Mouse (Mus musculus): ENCODE measurements around the gene Plin5. TPM values are rescaled to one million over a fixed set of nuclear protein-coding genes. Genes with fewer than 3 reads are reported as not detected.

Gene Plin5
- total and polyA plus RNA-seq, 2 experiments, result 19.2 to 42.7 TPM

- H3K36me3 ChIP-seq (ENCODE audit: control insufficient read depth, insufficient read depth, low read length), result peaks cover 12% of the 10 kb centered on the region; the same call in 1 of the 2 replicates
- H3K79me2 ChIP-seq (ENCODE audit: control insufficient read depth, insufficient read depth, low read length), result no peaks in the 10 kb centered on the region
- no peak overlapping the region for H3K4me3 ChIP-seq (ENCODE audit: insufficient read depth, low read depth, low read length)
- DNase-seq (ENCODE audit: extremely low read depth, low read depth, low spot score), result no peak
- TF ChIP-seq CTCF (IDR thresholded peaks at IDR 0.05; ENCODE audit: low read depth, low read length) (no peak), POLR2A (IDR thresholded peaks at IDR 0.05; ENCODE audit: extremely low read depth, insufficient read depth, low read length) (no peak)
- no peak overlapping the region for H3K27ac ChIP-seq (replicated peaks; ENCODE audit: insufficient read depth, low read depth, low read length)
- no peaks in the 10 kb centered on the region for H3K27me3 ChIP-seq (ENCODE audit: control insufficient read depth, insufficient read depth, low read length)
- WGBS, result 93% methylated on average over 8 of the region's 8 CpGs
- peaks cover 5% of the 10 kb centered on the region for H3K4me1 ChIP-seq (ENCODE audit: control insufficient read depth, insufficient read depth, low read length)
- no peak overlapping the region for H3K9ac ChIP-seq (ENCODE audit: low read depth, low read length)
These were observed 19.2 kb downstream of the Plin5 start for GRCm38 (mm10) chr17:56098180-56098579.

- no peaks in the 10 kb centered on the region for H3K27me3 ChIP-seq (ENCODE audit: control insufficient read depth, insufficient read depth, low read length)
- peaks cover 13% of the 10 kb centered on the region; the same call in 1 of the 2 replicates for H3K36me3 ChIP-seq (ENCODE audit: control insufficient read depth, insufficient read depth, low read length)
- no peak overlapping the region for H3K27ac ChIP-seq (replicated peaks; ENCODE audit: insufficient read depth, low read depth, low read length)
- TF ChIP-seq POLR2A (IDR thresholded peaks at IDR 0.05; ENCODE audit: extremely low read depth, insufficient read depth, low read length) (no peak), CTCF (IDR thresholded peaks at IDR 0.05; ENCODE audit: low read depth, low read length) (no peak)
- no peak for DNase-seq (ENCODE audit: extremely low read depth, low read depth, low spot score)
- H3K79me2 ChIP-seq (ENCODE audit: control insufficient read depth, insufficient read depth, low read length), result no peaks in the 10 kb centered on the region
- 90% methylated on average over 12 of the region's 12 CpGs for WGBS
- H3K9ac ChIP-seq (ENCODE audit: low read depth, low read length), result no peak overlapping the region
- H3K4me1 ChIP-seq (ENCODE audit: control insufficient read depth, insufficient read depth, low read length), result peaks cover 5% of the 10 kb centered on the region
- H3K4me3 ChIP-seq (ENCODE audit: insufficient read depth, low read depth, low read length), result no peak overlapping the region
These were observed 20.5 kb downstream of the Plin5 start for GRCm38 (mm10) chr17:56096883-56097282.

GRCm38 (mm10) chr17:56092794-56093193, 24.6 kb downstream of the Plin5 start:
- Histone ChIP-seq H3K4me3 (ENCODE audit: insufficient read depth, low read depth, low read length) (no peak overlapping the region), H3K9ac (ENCODE audit: low read depth, low read length) (no peak overlapping the region), H3K4me1 (ENCODE audit: control insufficient read depth, insufficient read depth, low read length) (peaks cover 2% of the 10 kb centered on the region; the same call in 1 of the 2 replicates), H3K36me3 (ENCODE audit: control insufficient read depth, insufficient read depth, low read length) (peaks cover 17% of the 10 kb centered on the region; the same call in 1 of the 2 replicates), H3K27me3 (ENCODE audit: control insufficient read depth, insufficient read depth, low read length) (no peaks in the 10 kb centered on the region), H3K79me2 (ENCODE audit: control insufficient read depth, insufficient read depth, low read length) (0 out of 2 replicates have a peak, but pooled peaks cover 4% of the 10 kb centered on the region), H3K27ac (replicated peaks; ENCODE audit: insufficient read depth, low read depth, low read length) (no peak overlapping the region)
- TF ChIP-seq CTCF (IDR thresholded peaks at IDR 0.05; ENCODE audit: low read depth, low read length) (no peak), POLR2A (IDR thresholded peaks at IDR 0.05; ENCODE audit: extremely low read depth, insufficient read depth, low read length) (no peak)
- 100% methylated on average over 1 of the region's 1 CpGs for WGBS
- no peak for DNase-seq (ENCODE audit: extremely low read depth, low read depth, low spot score)

- Histone ChIP-seq H3K79me2 (ENCODE audit: control insufficient read depth, insufficient read depth, low read length) (0 out of 2 replicates have a peak, but pooled peaks cover 4% of the 10 kb centered on the region), H3K27ac (replicated peaks; ENCODE audit: insufficient read depth, low read depth, low read length) (no peak overlapping the region), H3K4me1 (ENCODE audit: control insufficient read depth, insufficient read depth, low read length) (peaks cover 2% of the 10 kb centered on the region; the same call in 1 of the 2 replicates), H3K36me3 (ENCODE audit: control insufficient read depth, insufficient read depth, low read length) (peaks cover 20% of the 10 kb centered on the region; the same call in 1 of the 2 replicates), H3K27me3 (ENCODE audit: control insufficient read depth, insufficient read depth, low read length) (no peaks in the 10 kb centered on the region), H3K4me3 (ENCODE audit: insufficient read depth, low read depth, low read length) (no peak overlapping the region), H3K9ac (ENCODE audit: low read depth, low read length) (no peak overlapping the region)
- no peak for DNase-seq (ENCODE audit: extremely low read depth, low read depth, low spot score)
- WGBS, result 94% methylated on average over 1 of the region's 1 CpGs
- TF ChIP-seq POLR2A (IDR thresholded peaks at IDR 0.05; ENCODE audit: extremely low read depth, insufficient read depth, low read length), result no peak
- no peak for TF ChIP-seq CTCF (IDR thresholded peaks at IDR 0.05; ENCODE audit: low read depth, low read length)
These were observed 25.1 kb downstream of the Plin5 start for GRCm38 (mm10) chr17:56092312-56092711.

- 37% methylated on average over 8 of the region's 8 CpGs for WGBS
These were observed 36.4 kb downstream of the Plin5 start for GRCm38 (mm10) chr17:56080781-56081585.

GRCm38 (mm10) chr17:56079921-56080320, 37.5 kb downstream of the Plin5 start:
- no peak for TF ChIP-seq POLR2A (IDR thresholded peaks at IDR 0.05; ENCODE audit: extremely low read depth, insufficient read depth, low read length)
- TF ChIP-seq CTCF (IDR thresholded peaks at IDR 0.05; ENCODE audit: low read depth, low read length), result no peak
- WGBS, result under 1% methylated on average over 11 of the region's 11 CpGs
- H3K9ac ChIP-seq (ENCODE audit: low read depth, low read length), result peak overlapping the region; percentile 87
- H3K4me3 ChIP-seq (ENCODE audit: insufficient read depth, low read depth, low read length), result peak overlapping the region; percentile 82
- peaks cover 17% of the 10 kb centered on the region; the same call in 1 of the 2 replicates for H3K79me2 ChIP-seq (ENCODE audit: control insufficient read depth, insufficient read depth, low read length)
- DNase-seq (ENCODE audit: extremely low read depth, low read depth, low spot score), result peak; percentile 35
- peaks cover 15% of the 10 kb centered on the region for H3K4me1 ChIP-seq (ENCODE audit: control insufficient read depth, insufficient read depth, low read length)
- no peak overlapping the region for H3K27ac ChIP-seq (replicated peaks; ENCODE audit: insufficient read depth, low read depth, low read length)
- peaks cover 8% of the 10 kb centered on the region for H3K36me3 ChIP-seq (ENCODE audit: control insufficient read depth, insufficient read depth, low read length)
- H3K27me3 ChIP-seq (ENCODE audit: control insufficient read depth, insufficient read depth, low read length), result no peaks in the 10 kb centered on the region

More at GRCm38 (mm10) chr17:56080781-56081585, 36.4 kb downstream of the Plin5 start:
- Histone ChIP-seq H3K27me3 (ENCODE audit: control insufficient read depth, insufficient read depth, low read length) (no peaks in the 10 kb centered on the region), H3K4me3 (ENCODE audit: insufficient read depth, low read depth, low read length) (no peak overlapping the region), H3K9ac (ENCODE audit: low read depth, low read length) (no peak overlapping the region), H3K27ac (replicated peaks; ENCODE audit: insufficient read depth, low read depth, low read length) (no peak overlapping the region), H3K4me1 (ENCODE audit: control insufficient read depth, insufficient read depth, low read length) (peaks cover 10% of the 10 kb centered on the region), H3K36me3 (ENCODE audit: control insufficient read depth, insufficient read depth, low read length) (peaks cover 8% of the 10 kb centered on the region), H3K79me2 (ENCODE audit: control insufficient read depth, insufficient read depth, low read length) (peaks cover 17% of the 10 kb centered on the region; the same call in 1 of the 2 replicates)
- DNase-seq (ENCODE audit: extremely low read depth, low read depth, low spot score), result no peak
- TF ChIP-seq POLR2A (IDR thresholded peaks at IDR 0.05; ENCODE audit: extremely low read depth, insufficient read depth, low read length) (no peak), CTCF (IDR thresholded peaks at IDR 0.05; ENCODE audit: low read depth, low read length) (no peak)

Data from liver, adult 2 months (tissue).